Mouse (Mus musculus) NIH3T3 (cell line): ENCODE data around the gene Ptpn11.

Experiments
- DNase-seq: peaks from one replicate; pipeline ENCODE4 v3.0.0-alpha.2; 2012; ENCODE audit warnings: low read depth

The Ptpn11 gene

GRCm38 (mm10) chr5:121082605-121083004 lies 108.6 kb downstream of the Ptpn11 start:
- DNase-seq: no peak

- no peak for DNase-seq
Observed at GRCm38 (mm10) chr5:121081754-121082153, 109.4 kb downstream of the Ptpn11 start.
